Mouse (Mus musculus) MEL (cell line): ENCODE data around the gene Kirrel3. TPM values are rescaled to one million over a fixed set of nuclear protein-coding genes. Genes with fewer than 3 reads are reported as not detected.

ENCODE experiments used
- DNase-seq: peaks from one replicate; pipeline ENCODE4 v3.0.0; 2011; ENCODE audit warnings: low read depth, low spot score
- H3K27ac ChIP-seq: 2 replicates; pipeline ENCODE4 v1.5.1; 2012; ENCODE audit warnings: low read depth, mild to moderate bottlenecking, control low read depth, low read length, moderate library complexity; ENCODE audit not compliant: control insufficient read depth
- H3K27me3 ChIP-seq, 2 experiments: fragments of 150-350 bp in 1 of 2; sonication (generic) in 1 of 2; 2 replicates each; pipeline ENCODE4 v1.6.1; 2012; ENCODE audit warnings: low read length in 2 of 2, mild to moderate bottlenecking in 2 of 2, improper control_type of control experiment in 1 of 2, moderate library complexity in 1 of 2; ENCODE audit not compliant: insufficient read depth in 2 of 2, control insufficient read depth in 1 of 2
- H3K36me3 ChIP-seq, 2 experiments: 2 replicates each; pipeline ENCODE4 v1.6.1; 2012 to 2014; ENCODE audit warnings: low read length in 2 of 2, improper control_type of control experiment in 1 of 2, inconsistent platforms in 1 of 2, mild to moderate bottlenecking in 1 of 2; ENCODE audit not compliant: insufficient read depth in 2 of 2, control insufficient read depth in 1 of 2
- H3K4me1 ChIP-seq, 2 experiments: fragments of 150-350 bp in 1 of 2; sonication (generic) in 1 of 2; 2 replicates each; pipeline ENCODE4 v1.6.1; 2012; ENCODE audit warnings: low read length in 2 of 2, improper control_type of control experiment in 1 of 2, mild to moderate bottlenecking in 1 of 2; ENCODE audit not compliant: insufficient read depth in 2 of 2, control insufficient read depth in 1 of 2
- H3K4me3 ChIP-seq, 2 experiments: fragments of 150-350 bp in 1 of 2; sonication (generic) in 1 of 2; 2 replicates each; pipeline ENCODE4 v1.5.1; 2012; ENCODE audit warnings: low read depth in 2 of 2, low read length in 2 of 2, mild to moderate bottlenecking in 2 of 2, moderate library complexity in 2 of 2, control low read depth in 1 of 2, improper control_type of control experiment in 1 of 2; ENCODE audit not compliant: control insufficient read depth in 1 of 2, insufficient read depth in 1 of 2
- H3K79me2 ChIP-seq: 2 replicates; pipeline ENCODE4 v1.6.1; 2012; ENCODE audit warnings: mild to moderate bottlenecking, low read length, moderate library complexity; ENCODE audit not compliant: control insufficient read depth, poor library complexity, insufficient read depth
- H3K9ac ChIP-seq: 2 replicates; pipeline ENCODE4 v1.6.1; 2012; ENCODE audit warnings: low read depth, mild to moderate bottlenecking, control low read depth, low read length, moderate library complexity; ENCODE audit not compliant: control insufficient read depth, poor library complexity, severe bottlenecking
- H3K9me3 ChIP-seq: fragments of 150-350 bp; sonication (generic); replicated peaks from 2 replicates; pipeline ENCODE4 v1.6.1; 2012; ENCODE audit warnings: mild to moderate bottlenecking, low read length, improper control_type of control experiment, moderate library complexity; ENCODE audit not compliant: insufficient read depth
- CHD1 ChIP-seq: IDR thresholded peaks from 2 replicates; pipeline ENCODE4 v1.6.1; 2012; ENCODE audit warnings: low read depth, mild to moderate bottlenecking, inconsistent platforms, low read length, improper control_type of control experiment
- CHD2 ChIP-seq: IDR thresholded peaks from 2 replicates; pipeline ENCODE4 v1.6.1; 2011; ENCODE audit warnings: low read length, improper control_type of control experiment
- CTCF ChIP-seq, 3 experiments: IDR thresholded peaks in 2 of 3; conservative IDR thresholded peaks in 1 of 3; 2 replicates each; pipeline ENCODE4 v1.5.1; 2011 to 2012; ENCODE audit warnings: low read length in 3 of 3, low read depth in 2 of 3, mild to moderate bottlenecking in 2 of 3, improper control_type of control experiment in 1 of 3, inconsistent platforms in 1 of 3, mixed read lengths in 1 of 3, moderate library complexity in 1 of 3; ENCODE audit not compliant: control insufficient read depth in 1 of 3, insufficient read depth in 1 of 3, poor library complexity in 1 of 3, severe bottlenecking in 1 of 3
- ELF1 ChIP-seq: IDR thresholded peaks from 2 replicates; pipeline ENCODE4 v1.6.1; 2014; ENCODE audit warnings: low read depth, mild to moderate bottlenecking, inconsistent platforms, low read length, improper control_type of control experiment, moderate library complexity
- GABPA ChIP-seq: IDR thresholded peaks from 2 replicates; pipeline ENCODE4 v1.6.1; 2012; ENCODE audit warnings: low read depth, mild to moderate bottlenecking, inconsistent platforms, low read length, improper control_type of control experiment, moderate library complexity
- GATA1 ChIP-seq: IDR thresholded peaks from 2 replicates; pipeline ENCODE4 v1.6.1; 2011; ENCODE audit warnings: low read depth, low read length, improper control_type of control experiment
- HCFC1 ChIP-seq: IDR thresholded peaks from 2 replicates; pipeline ENCODE4 v1.6.1; 2012; ENCODE audit warnings: low read depth, mild to moderate bottlenecking, inconsistent platforms, low read length, improper control_type of control experiment, moderate library complexity
- KAT2A ChIP-seq: conservative IDR thresholded peaks from 2 replicates; pipeline ENCODE4 v1.6.1; 2012; ENCODE audit warnings: low read depth, low read length, improper control_type of control experiment, inconsistent platforms
- MAX ChIP-seq: IDR thresholded peaks from 2 replicates; pipeline ENCODE4 v1.6.1; 2011; ENCODE audit warnings: low read length, improper control_type of control experiment
- MAZ ChIP-seq: IDR thresholded peaks from 2 replicates; pipeline ENCODE4 v1.6.1; 2012; ENCODE audit warnings: low read depth, mild to moderate bottlenecking, inconsistent platforms, low read length, improper control_type of control experiment
- MEF2A ChIP-seq: IDR thresholded peaks from 2 replicates; pipeline ENCODE4 v1.6.1; 2014; ENCODE audit warnings: low read depth, mild to moderate bottlenecking, inconsistent platforms, low read length, improper control_type of control experiment; ENCODE audit not compliant: poor library complexity, insufficient replicate concordance, severe bottlenecking; ENCODE audit errors: extremely low read depth
- MXI1 ChIP-seq: IDR thresholded peaks from 2 replicates; pipeline ENCODE4 v1.6.1; 2011; ENCODE audit warnings: mild to moderate bottlenecking, low read depth, low read length, improper control_type of control experiment
- NELFE ChIP-seq: IDR thresholded peaks from 2 replicates; pipeline ENCODE4 v1.6.1; 2011; ENCODE audit warnings: low read depth, low read length, improper control_type of control experiment
- POLR2A ChIP-seq, 2 experiments: IDR thresholded peaks; 2 replicates each; pipeline ENCODE4 v1.6.1; 2011 to 2012; ENCODE audit warnings: low read length in 2 of 2, mild to moderate bottlenecking in 2 of 2, control low read depth in 1 of 2, improper control_type of control experiment in 1 of 2, low read depth in 1 of 2, moderate library complexity in 1 of 2; ENCODE audit not compliant: control insufficient read depth in 1 of 2, insufficient read depth in 1 of 2, poor library complexity in 1 of 2
- POLR2AphosphoS5 ChIP-seq: IDR thresholded peaks from 2 replicates; pipeline ENCODE4 v1.6.1; 2012; ENCODE audit warnings: low read depth, borderline replicate concordance, mild to moderate bottlenecking, inconsistent platforms, low read length, moderate library complexity, mixed read lengths
- RAD21 ChIP-seq: IDR thresholded peaks from 2 replicates; pipeline ENCODE4 v1.6.1; 2011; ENCODE audit warnings: mild to moderate bottlenecking, low read depth, low read length, improper control_type of control experiment
- SMC3 ChIP-seq: IDR thresholded peaks from 2 replicates; pipeline ENCODE4 v1.6.1; 2011; ENCODE audit warnings: low read depth, low read length, improper control_type of control experiment
- TBP ChIP-seq: IDR thresholded peaks from 2 replicates; pipeline ENCODE4 v1.8.0; 2011; ENCODE audit warnings: low read depth, low read length, improper control_type of control experiment
- TCF12 ChIP-seq: IDR thresholded peaks from 2 replicates; pipeline ENCODE4 v1.6.1; 2014; ENCODE audit warnings: low read depth, mild to moderate bottlenecking, inconsistent platforms, low read length, improper control_type of control experiment, moderate library complexity
- UBTF ChIP-seq: IDR thresholded peaks from 2 replicates; pipeline ENCODE4 v1.6.1; 2012; ENCODE audit warnings: low read depth, mild to moderate bottlenecking, inconsistent platforms, low read length, improper control_type of control experiment, moderate library complexity, borderline replicate concordance; ENCODE audit not compliant: insufficient read depth
- USF2 ChIP-seq, 2 experiments: IDR thresholded peaks; 2 replicates each; pipeline ENCODE4 v1.6.1; 2011 to 2012; ENCODE audit warnings: improper control_type of control experiment in 2 of 2, low read length in 2 of 2, borderline replicate concordance in 1 of 2, inconsistent platforms in 1 of 2, low read depth in 1 of 2, mild to moderate bottlenecking in 1 of 2; ENCODE audit not compliant: insufficient read depth in 1 of 2
- ZC3H11A ChIP-seq: IDR thresholded peaks from 2 replicates; pipeline ENCODE4 v1.6.1; 2012; ENCODE audit warnings: low read depth, mild to moderate bottlenecking, inconsistent platforms, low read length, improper control_type of control experiment
- ZNF384 ChIP-seq: IDR thresholded peaks from 2 replicates; pipeline ENCODE4 v1.6.1; 2012; ENCODE audit warnings: low read depth, mild to moderate bottlenecking, inconsistent platforms, low read length, improper control_type of control experiment
- polyA plus RNA-seq, 2 experiments: library from polyadenylated mRNA; stranded (reverse) in 1 of 2; unstranded in 1 of 2; fragments of >175 nt in 1 of 2; fragments of >200 nt in 1 of 2; gene quantifications; 2 replicates each; pipeline versions ENCODE4 v1.2.1 to v1.2.4; 2012; ENCODE audit warnings: low replicate concordance in 2 of 2, low read depth in 1 of 2; ENCODE audit not compliant: insufficient read length in 2 of 2, insufficient read depth in 1 of 2, missing spikeins in 1 of 2
- total RNA-seq: library from RNA; depleted of rRNA; stranded (reverse); fragments of 300-350 nt; gene quantifications from 2 replicates; pipeline ENCODE4 v1.2.3, GENCODE M21; 2012

Kirrel3 gene
- total and polyA plus RNA-seq, 3 experiments: 0.06 TPM; not detected in 2

DNA sequence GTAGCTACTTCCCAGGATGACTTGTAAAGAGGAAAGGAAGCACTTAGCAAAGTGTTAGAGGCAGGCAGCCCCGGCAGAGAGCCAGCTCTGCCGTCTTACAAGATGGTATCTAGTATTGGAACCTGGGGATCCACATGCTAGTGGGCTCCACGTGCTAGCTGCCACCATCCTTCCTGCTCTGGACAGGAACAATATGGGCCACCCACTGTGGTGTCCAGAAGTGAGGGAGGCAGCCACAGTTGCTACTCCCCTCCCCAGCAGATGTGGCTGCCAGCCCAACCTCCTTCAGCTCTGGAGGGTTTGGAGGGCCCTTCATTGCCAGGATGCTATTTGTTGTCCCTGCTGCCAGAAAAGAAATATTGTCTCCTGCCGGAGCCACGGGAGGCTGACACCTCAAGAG is 396.1 kb downstream of the Kirrel3 start:
- Histone ChIP-seq H3K4me3 (no peak overlapping the region), H3K4me1 (no peaks in the 10 kb centered on the region), H3K27ac (no peak overlapping the region), H3K9me3 (no peaks in the 10 kb centered on the region), H3K27me3 (no peaks in the 10 kb centered on the region), H3K79me2 (no peaks in the 10 kb centered on the region), H3K36me3 (no peaks in the 10 kb centered on the region), H3K9ac (no peak overlapping the region)
- no peak for DNase-seq
- no peak for TF ChIP-seq ZNF384
- no peak for TF ChIP-seq KAT2A
- no peak for TF ChIP-seq SMC3
- TF ChIP-seq POLR2AphosphoS5: no peak
- no peak for TF ChIP-seq NELFE
- TF ChIP-seq TCF12: no peak
- no peak for TF ChIP-seq CHD1
- TF ChIP-seq MEF2A: no peak
- TF ChIP-seq CTCF (IDR thresholded peaks at IDR 0.05 in 2 of 3, conservative IDR thresholded peaks at IDR 0.05 in 1 of 3; ENCODE audit: control insufficient read depth in 1 of 3, insufficient read depth in 1 of 3, low read depth in 2 of 3, low read length in 3 of 3, poor library complexity in 1 of 3, severe bottlenecking in 1 of 3): no peak
- no peak for TF ChIP-seq CHD2
- TF ChIP-seq MXI1: no peak
- TF ChIP-seq GATA1: no peak

DNA sequence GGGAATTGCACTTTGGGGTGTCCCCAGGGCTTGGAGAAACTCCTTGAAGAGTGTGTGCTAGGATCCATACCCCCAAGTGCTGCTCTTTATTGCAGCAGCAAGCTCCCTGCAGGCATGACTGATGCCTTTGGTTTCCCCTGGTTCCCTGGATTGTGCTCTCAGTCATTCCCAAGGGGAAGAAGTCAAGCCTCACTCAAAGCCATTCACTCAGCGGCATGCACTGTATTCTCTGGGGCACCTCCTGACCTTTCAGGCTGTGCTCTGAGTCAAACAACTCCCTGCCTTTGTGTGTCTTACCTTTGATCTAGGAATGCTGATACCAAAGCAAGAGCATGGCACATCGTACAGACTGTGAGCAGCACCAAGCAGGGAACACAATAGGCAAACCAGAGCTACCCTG is 396.5 kb downstream of the Kirrel3 start:
- Histone ChIP-seq H3K4me3 (no peak overlapping the region), H3K27me3 (no peaks in the 10 kb centered on the region), H3K4me1 (no peaks in the 10 kb centered on the region), H3K9ac (no peak overlapping the region), H3K27ac (no peak overlapping the region), H3K79me2 (no peaks in the 10 kb centered on the region), H3K36me3 (no peaks in the 10 kb centered on the region), H3K9me3 (no peaks in the 10 kb centered on the region)
- no peak for DNase-seq
- no peak for TF ChIP-seq MAZ
- no peak for TF ChIP-seq MEF2A
- no peak for TF ChIP-seq MAX
- no peak for TF ChIP-seq RAD21
- TF ChIP-seq ELF1: no peak
- TF ChIP-seq CHD2: no peak

DNA sequence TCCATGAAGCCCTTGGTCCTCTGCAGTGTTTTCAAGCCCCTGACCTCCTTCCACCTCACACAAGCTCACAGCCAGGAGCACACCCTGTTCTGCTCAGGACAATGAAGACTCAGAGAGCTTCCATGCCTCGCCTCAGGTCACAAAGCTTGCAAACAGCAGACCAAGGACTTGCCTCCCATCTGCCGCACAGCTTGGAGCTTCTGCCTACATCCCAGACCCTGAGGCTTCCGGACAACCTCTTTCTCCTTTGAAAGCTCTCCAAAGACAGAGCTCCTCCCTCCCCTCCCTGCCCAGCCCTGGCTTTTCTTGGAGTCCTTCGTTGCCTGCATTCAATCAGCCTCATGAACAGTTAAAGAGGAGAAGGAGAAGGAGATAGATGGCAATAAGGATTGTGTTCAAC is 397.4 kb downstream of the Kirrel3 start:
- no peaks in the 10 kb centered on the region for H3K79me2 ChIP-seq
- H3K4me3 ChIP-seq: no peak overlapping the region
- no peaks in the 10 kb centered on the region for H3K27me3 ChIP-seq
- H3K9ac ChIP-seq: no peak overlapping the region
- H3K9me3 ChIP-seq: no peaks in the 10 kb centered on the region
- DNase-seq: no peak
- no peaks in the 10 kb centered on the region for H3K36me3 ChIP-seq
- H3K4me1 ChIP-seq: no peaks in the 10 kb centered on the region
- TF ChIP-seq NELFE (no peak), TBP (no peak), GATA1 (no peak), USF2 (IDR thresholded peaks at IDR 0.05; ENCODE audit: borderline replicate concordance in 1 of 2, insufficient read depth in 1 of 2, low read depth in 1 of 2, low read length in 2 of 2) (no peak), HCFC1 (no peak), CHD1 (no peak), POLR2A (IDR thresholded peaks at IDR 0.05; ENCODE audit: control insufficient read depth in 1 of 2, insufficient read depth in 1 of 2, low read depth in 1 of 2, low read length in 2 of 2, poor library complexity in 1 of 2) (no peak), SMC3 (no peak), TCF12 (no peak), POLR2AphosphoS5 (no peak), UBTF (no peak), ZC3H11A (no peak), GABPA (no peak)
- TF ChIP-seq, all 39 proteins: peak for 0
- no peak overlapping the region for H3K27ac ChIP-seq
